Mouse (Mus musculus): Measurements from ENCODE around the gene Unc79. TPM values are rescaled to one million over a fixed set of nuclear protein-coding genes. Genes with fewer than 3 reads are reported as not detected.

The Unc79 gene
- polyA plus RNA-seq (2014; fragmentation: Nextera tagmentation; extraction: Ambion mirVana) = 0.54 and 0.62 TPM in 2 replicates

GRCm38 (mm10) chr12:102948778-102949394 lies at the start of gene Unc79:
Gene Unc79, plus strand, starts transcription at chr12:102948859.
- Histone ChIP-seq H3K4me2 (ENCODE audit: low read depth, low read length) (peak within 1 kb of the TSS; percentile 82), H3K4me3 (ENCODE audit: low read depth, low read length) (peak within 1 kb of the TSS; percentile 52), H3K4me1 (ENCODE audit: control insufficient read depth, insufficient read depth, low read length) (peaks cover 5% of the 10 kb centered on the region; the same call in 1 of the 2 replicates), H3K9me3 (ENCODE audit: control insufficient read depth, low read length) (no peaks in the 10 kb centered on the region), H3K27ac (replicated peaks; ENCODE audit: low read depth, low read length) (no peak within 1 kb of the TSS), H3K27me3 (replicated peaks; ENCODE audit: control insufficient read depth, insufficient read depth, low read length) (peaks cover 21% of the 10 kb centered on the region), H3K9ac (ENCODE audit: low read depth, low read length) (peak within 1 kb of the TSS; percentile 30), H3K36me3 (ENCODE audit: control insufficient read depth, insufficient read depth, low read length) (no peaks in the 10 kb centered on the region)
- under 1% methylated on average over 37 of the region's 48 CpGs for WGBS
- peak; percentile 81 for ATAC-seq (ENCODE audit: low read depth)
- peak; percentile 76 for DNase-seq (ENCODE audit: low spot score)

GRCm38 (mm10) chr12:102899091-102899490 lies 49.6 kb upstream of the Unc79 start, which contains the start of gene Cox8c:
Gene Cox8c, plus strand, starts transcription at chr12:102899316.
- no peak within 1 kb of the TSS for H3K4me3 ChIP-seq (ENCODE audit: low read depth, low read length)
- DNase-seq (ENCODE audit: low spot score) (no peak), ATAC-seq (ENCODE audit: low read depth) (no peak)
- H3K9me3 ChIP-seq (ENCODE audit: control insufficient read depth, low read length) = no peaks in the 10 kb centered on the region
- no peaks in the 10 kb centered on the region for H3K4me1 ChIP-seq (ENCODE audit: control insufficient read depth, insufficient read depth, low read length)
- no peak within 1 kb of the TSS for H3K27ac ChIP-seq (replicated peaks; ENCODE audit: low read depth, low read length)
- H3K36me3 ChIP-seq (ENCODE audit: control insufficient read depth, insufficient read depth, low read length) = no peaks in the 10 kb centered on the region
- H3K4me2 ChIP-seq (ENCODE audit: low read depth, low read length) = no peak within 1 kb of the TSS
- H3K9ac ChIP-seq (ENCODE audit: low read depth, low read length) = no peak within 1 kb of the TSS
- H3K27me3 ChIP-seq (replicated peaks; ENCODE audit: control insufficient read depth, insufficient read depth, low read length) = no peaks in the 10 kb centered on the region
- 93% methylated on average over 17 of the region's 17 CpGs for WGBS

GRCm38 (mm10) chr12:102908191-102908590 lies 40.5 kb upstream of the Unc79 start:
- no peak overlapping the region for H3K4me3 ChIP-seq (ENCODE audit: low read depth, low read length)
- no peaks in the 10 kb centered on the region for H3K27me3 ChIP-seq (replicated peaks; ENCODE audit: control insufficient read depth, insufficient read depth, low read length)
- no peak overlapping the region for H3K27ac ChIP-seq (replicated peaks; ENCODE audit: low read depth, low read length)
- no peaks in the 10 kb centered on the region for H3K4me1 ChIP-seq (ENCODE audit: control insufficient read depth, insufficient read depth, low read length)
- H3K36me3 ChIP-seq (ENCODE audit: control insufficient read depth, insufficient read depth, low read length) = no peaks in the 10 kb centered on the region
- H3K9me3 ChIP-seq (ENCODE audit: control insufficient read depth, low read length) = no peaks in the 10 kb centered on the region
- DNase-seq (ENCODE audit: low spot score) = no peak
- WGBS = 42% methylated on average over 3 of the region's 3 CpGs
- H3K4me2 ChIP-seq (ENCODE audit: low read depth, low read length) = no peak overlapping the region
- H3K9ac ChIP-seq (ENCODE audit: low read depth, low read length) = no peak overlapping the region
- ATAC-seq (ENCODE audit: low read depth) = no peak

- DNase-seq (ENCODE audit: low spot score) (no peak), ATAC-seq (ENCODE audit: low read depth) (no peak)
- Histone ChIP-seq H3K9me3 (ENCODE audit: control insufficient read depth, low read length) (no peaks in the 10 kb centered on the region), H3K4me3 (ENCODE audit: low read depth, low read length) (no peak overlapping the region), H3K9ac (ENCODE audit: low read depth, low read length) (no peak overlapping the region), H3K4me2 (ENCODE audit: low read depth, low read length) (no peak overlapping the region), H3K27me3 (replicated peaks; ENCODE audit: control insufficient read depth, insufficient read depth, low read length) (no peaks in the 10 kb centered on the region), H3K36me3 (ENCODE audit: control insufficient read depth, insufficient read depth, low read length) (no peaks in the 10 kb centered on the region), H3K4me1 (ENCODE audit: control insufficient read depth, insufficient read depth, low read length) (no peaks in the 10 kb centered on the region), H3K27ac (replicated peaks; ENCODE audit: low read depth, low read length) (no peak overlapping the region)
- 91% methylated on average over 2 of the region's 2 CpGs for whole genome bisulfite sequencing
Measured at GRCm38 (mm10) chr12:102916073-102916472, 32.6 kb upstream of the Unc79 start.

- no peak overlapping the region for H3K9ac ChIP-seq (ENCODE audit: low read depth, low read length)
- H3K4me1 ChIP-seq (ENCODE audit: control insufficient read depth, insufficient read depth, low read length) = no peaks in the 10 kb centered on the region
- whole genome bisulfite sequencing = 59% methylated on average over 4 of the region's 4 CpGs
- H3K36me3 ChIP-seq (ENCODE audit: control insufficient read depth, insufficient read depth, low read length) = no peaks in the 10 kb centered on the region
- H3K9me3 ChIP-seq (ENCODE audit: control insufficient read depth, low read length) = no peaks in the 10 kb centered on the region
- no peak for ATAC-seq (ENCODE audit: low read depth)
- no peaks in the 10 kb centered on the region for H3K27me3 ChIP-seq (replicated peaks; ENCODE audit: control insufficient read depth, insufficient read depth, low read length)
- H3K27ac ChIP-seq (replicated peaks; ENCODE audit: low read depth, low read length) = no peak overlapping the region
- DNase-seq (ENCODE audit: low spot score) = no peak
- no peak overlapping the region for H3K4me2 ChIP-seq (ENCODE audit: low read depth, low read length)
- H3K4me3 ChIP-seq (ENCODE audit: low read depth, low read length) = no peak overlapping the region
Measured at GRCm38 (mm10) chr12:102929764-102930163, 18.9 kb upstream of the Unc79 start.

GRCm38 (mm10) chr12:102930335-102930734 lies 18.3 kb upstream of the Unc79 start:
- no peak overlapping the region for H3K27ac ChIP-seq (replicated peaks; ENCODE audit: low read depth, low read length)
- no peaks in the 10 kb centered on the region for H3K4me1 ChIP-seq (ENCODE audit: control insufficient read depth, insufficient read depth, low read length)
- no peak overlapping the region for H3K4me3 ChIP-seq (ENCODE audit: low read depth, low read length)
- no peaks in the 10 kb centered on the region for H3K27me3 ChIP-seq (replicated peaks; ENCODE audit: control insufficient read depth, insufficient read depth, low read length)
- no peak overlapping the region for H3K9ac ChIP-seq (ENCODE audit: low read depth, low read length)
- ATAC-seq (ENCODE audit: low read depth) (no peak), DNase-seq (ENCODE audit: low spot score) (no peak)
- H3K4me2 ChIP-seq (ENCODE audit: low read depth, low read length) = no peak overlapping the region
- 58% methylated on average over 1 of the region's 1 CpGs for WGBS
- H3K36me3 ChIP-seq (ENCODE audit: control insufficient read depth, insufficient read depth, low read length) = no peaks in the 10 kb centered on the region
- no peaks in the 10 kb centered on the region for H3K9me3 ChIP-seq (ENCODE audit: control insufficient read depth, low read length)

- no peak overlapping the region for H3K4me2 ChIP-seq (ENCODE audit: low read depth, low read length)
- H3K27ac ChIP-seq (replicated peaks; ENCODE audit: low read depth, low read length) = no peak overlapping the region
- H3K9ac ChIP-seq (ENCODE audit: low read depth, low read length) = no peak overlapping the region
- H3K4me3 ChIP-seq (ENCODE audit: low read depth, low read length) = no peak overlapping the region
- H3K36me3 ChIP-seq (ENCODE audit: control insufficient read depth, insufficient read depth, low read length) = no peaks in the 10 kb centered on the region
- H3K27me3 ChIP-seq (replicated peaks; ENCODE audit: control insufficient read depth, insufficient read depth, low read length) = no peaks in the 10 kb centered on the region
- no peak for DNase-seq (ENCODE audit: low spot score)
- H3K4me1 ChIP-seq (ENCODE audit: control insufficient read depth, insufficient read depth, low read length) = no peaks in the 10 kb centered on the region
- WGBS = 84% methylated on average over 7 of the region's 7 CpGs
- no peaks in the 10 kb centered on the region for H3K9me3 ChIP-seq (ENCODE audit: control insufficient read depth, low read length)
- ATAC-seq (ENCODE audit: low read depth) = no peak
Measured at GRCm38 (mm10) chr12:102930789-102931188, 17.9 kb upstream of the Unc79 start.

GRCm38 (mm10) chr12:102935892-102936291 lies 12.8 kb upstream of the Unc79 start:
- Histone ChIP-seq H3K9me3 (ENCODE audit: control insufficient read depth, low read length) (no peaks in the 10 kb centered on the region), H3K4me2 (ENCODE audit: low read depth, low read length) (no peak overlapping the region), H3K27me3 (replicated peaks; ENCODE audit: control insufficient read depth, insufficient read depth, low read length) (no peaks in the 10 kb centered on the region), H3K27ac (replicated peaks; ENCODE audit: low read depth, low read length) (no peak overlapping the region), H3K36me3 (ENCODE audit: control insufficient read depth, insufficient read depth, low read length) (no peaks in the 10 kb centered on the region), H3K4me1 (ENCODE audit: control insufficient read depth, insufficient read depth, low read length) (no peaks in the 10 kb centered on the region), H3K9ac (ENCODE audit: low read depth, low read length) (no peak overlapping the region), H3K4me3 (ENCODE audit: low read depth, low read length) (no peak overlapping the region)
- ATAC-seq (ENCODE audit: low read depth) (no peak), DNase-seq (ENCODE audit: low spot score) (no peak)
- 30% methylated on average over 1 of the region's 1 CpGs for WGBS

GRCm38 (mm10) chr12:102945571-102945970 lies 3.1 kb upstream of the Unc79 start:
- DNase-seq (ENCODE audit: low spot score) (no peak), ATAC-seq (ENCODE audit: low read depth) (no peak)
- no peaks in the 10 kb centered on the region for H3K9me3 ChIP-seq (ENCODE audit: control insufficient read depth, low read length)
- H3K4me3 ChIP-seq (ENCODE audit: low read depth, low read length) = no peak overlapping the region
- H3K9ac ChIP-seq (ENCODE audit: low read depth, low read length) = no peak overlapping the region
- no peak overlapping the region for H3K27ac ChIP-seq (replicated peaks; ENCODE audit: low read depth, low read length)
- WGBS = 63% methylated on average over 1 of the region's 1 CpGs
- no peaks in the 10 kb centered on the region for H3K36me3 ChIP-seq (ENCODE audit: control insufficient read depth, insufficient read depth, low read length)
- peaks cover 5% of the 10 kb centered on the region; the same call in 1 of the 2 replicates for H3K4me1 ChIP-seq (ENCODE audit: control insufficient read depth, insufficient read depth, low read length)
- H3K27me3 ChIP-seq (replicated peaks; ENCODE audit: control insufficient read depth, insufficient read depth, low read length) = peaks cover 21% of the 10 kb centered on the region
- no peak overlapping the region for H3K4me2 ChIP-seq (ENCODE audit: low read depth, low read length)

Measured in embryonic facial prominence, embryonic 14.5 days (tissue).